Mouse (Mus musculus) lung, postnatal 0 days (tissue): ENCODE data around the gene Klhdc9.

ENCODE experiments used
- CTCF ChIP-seq: IDR thresholded peaks from 2 replicates; pipeline ENCODE4 v1.5.1; 2016; ENCODE audit warnings: antibody characterized with exemption, mild to moderate bottlenecking
- EP300 ChIP-seq: IDR thresholded peaks from 2 replicates; pipeline ENCODE4 v1.6.1; 2016; ENCODE audit warnings: antibody characterized with exemption, mild to moderate bottlenecking, control low read depth

DNA sequence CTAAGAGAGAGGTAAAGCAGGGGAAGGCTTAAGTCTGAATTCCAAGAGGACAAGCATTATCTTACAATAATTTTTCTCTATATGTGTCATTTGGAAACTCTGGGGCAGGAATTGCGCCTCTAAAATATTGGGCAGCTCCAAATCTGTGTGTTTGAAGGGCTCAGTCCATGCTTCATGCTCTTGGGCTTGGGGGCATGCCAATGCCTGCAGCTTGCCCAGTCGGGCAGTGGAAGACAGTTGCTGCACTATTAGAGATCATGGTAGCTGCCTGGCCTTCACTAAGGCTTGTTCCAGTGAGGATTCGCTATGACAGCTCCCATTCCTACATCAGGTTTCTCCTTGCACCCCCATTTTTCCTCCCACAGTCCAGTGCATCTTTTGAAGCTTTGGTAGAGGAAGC is 11.9 kb downstream of the Klhdc9 start:
- TF ChIP-seq CTCF: no peak
- TF ChIP-seq EP300: no peak
